Mouse (Mus musculus) gastrocnemius, postnatal 10 days (tissue): ENCODE data around the gene Ube2cbp. TPM values are rescaled to one million over a fixed set of nuclear protein-coding genes. Genes with fewer than 3 reads are reported as not detected.

Experiments
- DNase-seq: peaks from one replicate; pipeline ENCODE4 v3.0.0; 2021; ENCODE audit warnings: mixed read lengths
- total RNA-seq, 2 experiments: library from RNA; stranded (reverse); gene quantifications; 2 replicates each; pipeline ENCODE4 v1.2.3; 2021

The Ube2cbp gene
- total RNA-seq, 2 experiments from 2014 or later = 3.4 to 4.3 TPM

DNA sequence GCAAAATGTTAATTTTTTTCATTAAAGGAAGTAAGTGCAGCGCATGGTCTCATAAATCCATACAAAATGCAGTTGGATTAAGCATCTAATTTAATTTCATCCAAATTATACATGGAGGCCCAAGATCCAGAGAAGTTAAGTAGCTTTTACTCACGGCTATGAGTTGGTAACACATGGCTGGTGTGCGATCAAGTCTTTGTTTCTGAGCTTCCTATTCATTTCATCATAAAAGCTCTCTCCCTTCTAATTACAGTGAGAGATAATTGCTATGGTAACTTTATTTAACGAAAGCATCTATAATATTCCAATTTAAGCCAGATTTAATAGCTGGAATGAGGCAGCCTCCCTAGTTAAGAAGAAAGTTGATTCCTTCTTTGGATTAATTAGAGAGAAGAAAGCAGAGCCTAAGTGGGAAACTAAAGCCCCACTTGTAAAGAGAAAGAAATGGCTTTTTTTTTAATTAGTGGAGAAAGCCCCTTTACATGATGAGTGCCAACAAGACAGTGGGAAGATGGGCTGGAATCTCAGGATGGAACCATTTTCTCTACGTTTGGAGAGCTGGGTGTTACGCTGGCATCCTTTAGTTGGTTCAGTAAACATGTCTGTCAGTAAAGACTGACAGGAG is 145.1 kb downstream of the Ube2cbp start:
- DNase-seq = no peak

DNA sequence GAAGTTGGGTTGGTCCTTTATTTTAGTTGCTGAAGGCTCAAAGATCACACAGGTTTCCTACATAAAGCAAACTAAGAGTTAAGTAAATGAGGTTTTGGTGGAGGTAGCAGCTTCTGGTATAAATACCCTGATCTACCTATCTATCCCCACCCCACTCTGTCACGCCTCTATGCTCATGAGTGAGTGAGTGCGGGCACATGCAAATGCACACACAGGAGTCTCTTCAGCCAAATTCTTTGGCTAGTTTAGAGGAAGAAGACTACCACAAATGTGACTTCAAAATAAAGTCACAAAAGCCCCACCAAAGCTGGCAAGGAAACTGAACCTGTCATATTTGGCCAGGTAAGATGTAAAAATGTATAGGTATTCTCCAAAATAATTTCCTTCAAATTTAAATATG is 149.1 kb downstream of the Ube2cbp start:
- no peak for DNase-seq

DNA sequence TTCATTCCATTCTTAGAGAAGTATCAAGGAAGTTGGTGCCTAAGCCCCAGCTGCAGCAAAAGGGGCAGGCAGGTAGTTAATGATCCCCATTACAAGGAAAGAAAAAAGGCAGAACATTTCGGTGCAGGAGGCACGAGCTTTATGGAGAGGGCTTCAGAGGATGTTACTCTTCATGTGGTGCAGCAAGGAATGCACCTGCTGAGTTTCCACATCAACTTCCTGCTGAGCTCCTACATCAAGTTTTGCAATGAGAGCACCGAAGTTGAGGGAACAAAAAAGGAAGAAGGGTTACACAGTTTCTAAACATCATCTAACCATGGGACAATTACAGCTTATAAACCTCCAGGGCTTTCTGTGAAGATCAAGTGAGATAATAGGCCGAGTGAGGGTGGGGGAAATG is 156.1 kb downstream of the Ube2cbp start:
- no peak for DNase-seq

DNA sequence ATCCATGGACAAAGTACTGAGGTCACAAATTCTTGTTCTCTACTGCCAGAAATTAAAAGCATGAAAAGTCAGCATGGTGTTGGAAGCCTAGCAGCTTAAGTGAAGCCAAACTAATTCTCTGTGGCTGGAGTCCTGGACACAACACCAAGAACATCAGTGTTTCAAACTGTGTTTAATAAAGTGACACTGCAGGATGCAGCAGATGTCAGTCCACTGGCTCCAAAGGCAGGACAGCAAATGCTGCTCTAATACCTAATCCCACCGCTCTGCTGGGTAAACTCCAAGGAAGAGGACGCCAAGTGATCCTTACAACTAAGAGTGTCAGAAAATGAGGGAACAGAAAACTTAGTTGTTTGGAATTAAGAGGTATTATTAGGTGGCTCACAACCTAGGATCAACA is 158.2 kb downstream of the Ube2cbp start:
- DNase-seq = no peak

DNA sequence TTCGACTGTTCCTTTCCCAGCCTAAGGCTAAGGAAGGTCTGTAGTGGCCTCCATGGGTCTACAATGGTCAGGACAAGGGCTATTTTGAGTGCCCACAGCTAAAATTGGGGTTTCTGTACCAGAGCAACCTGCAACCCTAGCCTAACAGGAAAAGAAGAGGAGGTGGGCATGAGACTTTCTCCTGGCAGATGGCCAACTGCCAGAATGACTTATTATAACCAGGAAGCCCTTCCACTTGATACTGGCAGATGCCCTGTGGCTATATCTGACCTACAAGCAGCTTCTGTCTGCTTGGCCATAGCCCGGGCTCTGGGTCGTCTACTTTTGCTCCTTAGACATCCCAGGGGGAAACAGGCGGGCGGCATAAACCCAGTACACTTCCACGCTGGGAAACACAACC is 163.3 kb downstream of the Ube2cbp start:
- DNase-seq = no peak

DNA sequence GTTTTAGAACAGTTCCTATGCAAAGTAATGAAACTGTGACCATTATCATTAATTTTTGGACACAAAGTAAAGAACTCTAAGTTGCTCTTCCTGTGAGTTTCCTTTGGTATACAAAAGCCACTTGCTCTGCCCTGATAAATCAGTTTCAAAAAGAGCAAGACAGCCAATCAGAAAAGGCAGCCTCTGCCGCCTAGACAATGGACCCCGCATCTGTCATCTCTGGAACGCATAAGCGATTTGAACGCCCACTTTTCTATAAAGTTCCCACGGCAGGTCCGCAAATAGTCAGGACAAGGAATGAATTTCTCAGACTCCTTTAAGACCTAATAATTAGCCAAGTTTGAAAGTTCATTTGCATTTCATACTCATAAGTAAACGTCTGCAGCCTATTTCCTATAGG is 166.2 kb downstream of the Ube2cbp start:
- no peak for DNase-seq

DNA sequence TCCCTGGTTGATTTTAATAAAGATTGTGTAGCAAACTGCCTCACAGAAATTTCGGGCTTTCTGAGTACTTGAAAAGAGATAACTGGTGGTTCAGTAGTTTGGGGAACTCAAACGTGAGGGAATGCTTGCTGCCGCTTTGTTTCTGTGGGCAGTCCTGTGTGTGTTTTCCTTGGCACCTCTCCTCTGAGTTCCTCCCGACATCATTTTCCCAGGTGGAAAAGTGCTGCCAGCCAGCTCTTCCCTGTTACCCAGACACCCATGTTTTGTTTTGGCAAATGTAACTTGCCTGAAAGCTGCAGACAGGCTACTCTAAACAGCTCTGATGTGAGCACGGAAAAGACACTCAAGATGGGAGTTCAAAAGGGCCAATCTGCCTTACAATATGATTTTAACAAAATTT is 166.6 kb downstream of the Ube2cbp start:
- DNase-seq = no peak

DNA sequence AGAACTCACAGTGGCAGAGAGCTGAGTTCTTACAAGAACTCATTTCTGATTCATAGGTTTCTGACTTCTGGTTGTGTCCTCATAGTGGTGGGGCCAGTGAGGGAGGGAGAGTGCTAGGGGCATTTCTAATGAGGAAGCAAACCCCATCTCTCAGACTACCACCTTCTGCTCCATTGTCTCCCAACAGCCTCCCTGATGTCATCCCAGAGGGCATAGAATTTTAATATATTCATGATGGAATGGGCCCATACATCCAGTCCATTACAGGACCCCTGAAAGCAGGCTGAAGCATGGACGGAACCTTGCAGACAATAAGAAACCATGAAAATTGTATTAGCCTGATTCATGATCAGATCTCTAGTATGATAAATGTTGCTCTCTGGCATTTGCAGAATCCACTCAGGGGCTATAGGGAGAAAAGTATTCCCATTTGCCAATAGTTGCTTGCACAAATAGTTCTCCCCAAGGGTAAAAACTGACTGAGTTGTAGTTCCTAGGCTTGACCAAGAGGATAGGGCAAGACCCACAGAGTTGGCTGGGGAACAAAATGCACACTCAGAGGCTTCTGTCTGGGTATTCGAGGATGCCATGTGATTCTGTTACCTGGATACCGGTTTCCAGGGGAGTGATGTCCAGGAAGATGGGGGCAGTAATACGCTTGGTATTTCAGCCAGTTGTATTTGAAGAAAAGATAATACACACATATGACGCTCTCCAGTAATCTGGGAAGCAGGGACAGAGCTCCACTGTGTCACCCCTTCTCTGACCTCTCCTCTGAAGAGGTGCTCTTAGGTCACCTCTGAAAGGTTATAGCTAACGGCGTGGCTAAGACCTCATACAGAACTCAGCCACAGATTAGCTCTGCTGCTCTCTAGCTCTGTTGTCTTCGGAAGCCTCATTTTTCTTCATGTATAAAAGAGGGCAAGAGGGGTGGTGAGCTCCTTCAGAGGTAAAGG is 167.8 kb downstream of the Ube2cbp start:
- no peak for DNase-seq

DNA sequence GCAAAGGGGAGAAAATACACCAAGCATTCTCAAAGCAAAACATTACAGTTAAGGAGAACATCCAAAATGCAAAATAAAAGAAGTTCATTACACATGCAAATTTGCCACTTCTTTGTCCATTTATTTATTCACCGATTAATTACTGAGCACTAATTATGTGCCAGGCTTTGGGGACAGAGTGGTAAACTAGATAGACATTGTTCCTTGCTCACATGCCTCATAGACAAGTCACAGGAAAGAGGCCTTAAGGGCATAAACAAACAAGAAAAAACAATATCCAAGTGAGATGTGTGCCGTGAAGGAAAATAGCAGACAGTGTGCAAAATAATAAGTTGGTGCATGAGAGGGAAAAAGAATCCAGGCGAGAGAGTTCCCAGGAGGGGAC is 177.2 kb downstream of the Ube2cbp start:
- no peak for DNase-seq

DNA sequence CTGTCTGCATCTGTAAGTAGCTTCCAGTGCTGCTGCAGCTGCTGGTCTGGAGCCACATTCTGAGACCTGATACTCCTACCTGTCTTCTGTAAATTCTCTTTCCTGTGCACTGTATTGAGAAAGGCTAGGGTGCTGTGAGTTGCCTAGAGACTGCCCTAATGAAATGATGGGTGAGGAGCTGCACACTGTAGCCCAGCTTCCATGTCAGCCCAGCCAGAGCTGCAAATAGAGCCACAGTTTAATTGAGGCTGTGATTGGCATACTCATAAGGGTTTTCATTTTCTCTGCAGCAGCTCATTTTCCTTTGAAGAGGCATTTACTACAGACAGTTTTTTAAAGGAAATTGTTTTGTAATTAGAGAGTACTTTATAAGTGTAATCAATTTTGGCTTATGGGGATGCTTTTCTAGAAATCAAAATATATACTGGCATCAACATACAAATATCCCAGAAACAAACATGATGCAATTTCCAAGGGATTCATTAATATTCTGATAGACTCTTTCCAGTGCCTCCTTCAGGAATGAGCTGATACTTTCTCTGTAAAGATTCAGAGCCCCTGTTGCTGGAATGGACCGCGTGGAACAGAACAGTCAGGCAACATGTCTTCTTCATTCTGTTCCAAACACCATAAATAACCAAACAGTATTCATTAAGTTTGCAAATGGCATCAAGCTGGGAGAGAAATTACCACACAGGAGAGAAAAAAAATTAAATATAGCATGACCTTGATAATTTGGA is 177.8 kb downstream of the Ube2cbp start:
- no peak for DNase-seq

DNA sequence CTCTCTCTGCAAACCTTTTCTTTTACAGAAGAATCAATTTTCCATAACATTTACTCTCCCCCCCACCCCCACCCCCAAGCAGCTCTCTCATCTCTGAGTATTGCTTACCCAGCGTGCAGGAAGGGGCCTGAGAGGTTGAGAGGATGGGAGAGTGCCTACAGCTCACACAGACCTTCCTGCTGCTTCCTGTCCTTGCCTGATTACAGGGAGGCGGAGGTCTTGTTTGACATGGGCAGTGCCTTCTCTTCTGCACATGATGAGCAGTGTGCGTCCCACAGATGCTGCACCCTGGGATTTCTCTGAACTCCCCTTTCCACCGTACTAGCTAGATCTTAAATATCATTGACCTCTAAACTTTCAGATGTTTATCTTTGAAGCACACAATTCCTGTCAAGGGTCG is 182.2 kb downstream of the Ube2cbp start:
- DNase-seq = no peak

DNA sequence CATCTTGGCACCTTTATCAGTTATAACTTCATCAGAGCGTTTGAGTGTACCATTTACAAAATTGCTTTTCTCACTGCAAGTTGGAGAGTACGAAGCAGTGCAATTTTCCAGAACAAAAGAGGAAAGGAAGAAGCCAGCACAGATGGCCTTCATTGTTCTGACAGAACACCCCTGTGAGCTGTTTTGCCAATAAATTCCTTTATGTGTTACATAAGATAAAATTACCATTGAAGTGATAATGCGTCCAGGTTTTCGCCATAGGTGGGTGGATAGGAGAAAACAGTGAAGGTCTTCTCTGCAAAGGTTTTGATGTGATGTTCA is 183.6 kb downstream of the Ube2cbp start:
- no peak for DNase-seq

DNA sequence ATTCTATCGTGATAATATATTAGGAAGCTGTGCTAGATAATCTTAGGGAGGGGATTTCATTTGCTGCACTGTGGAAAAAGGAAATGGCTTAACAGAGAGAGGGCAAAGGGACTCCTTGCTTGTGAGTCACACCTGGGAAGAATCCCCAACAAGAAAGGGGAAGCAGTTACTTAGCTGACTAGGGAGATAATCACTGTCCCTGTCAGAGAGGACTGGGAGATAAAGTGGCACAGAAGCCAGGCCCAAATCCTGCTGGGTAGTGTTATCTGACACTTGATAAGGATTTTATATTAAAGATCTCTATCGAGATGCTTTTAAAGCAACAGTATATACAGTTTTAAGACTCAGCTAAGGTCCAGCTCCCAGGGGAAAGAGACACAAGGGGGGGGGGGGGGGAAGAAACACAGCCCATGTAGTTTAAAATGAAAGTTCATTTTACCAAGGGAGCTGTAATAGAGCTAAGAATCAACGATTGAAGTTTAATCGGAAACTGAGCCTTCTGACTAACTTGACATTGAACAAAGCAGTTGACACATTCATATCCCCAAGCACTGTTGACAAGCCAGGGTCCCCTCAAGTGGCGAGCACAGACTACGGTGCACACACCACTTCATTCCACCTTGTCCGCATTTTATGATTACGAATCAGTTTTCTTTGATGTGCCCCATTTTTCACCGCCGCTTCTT is 184.1 kb downstream of the Ube2cbp start:
- no peak for DNase-seq

DNA sequence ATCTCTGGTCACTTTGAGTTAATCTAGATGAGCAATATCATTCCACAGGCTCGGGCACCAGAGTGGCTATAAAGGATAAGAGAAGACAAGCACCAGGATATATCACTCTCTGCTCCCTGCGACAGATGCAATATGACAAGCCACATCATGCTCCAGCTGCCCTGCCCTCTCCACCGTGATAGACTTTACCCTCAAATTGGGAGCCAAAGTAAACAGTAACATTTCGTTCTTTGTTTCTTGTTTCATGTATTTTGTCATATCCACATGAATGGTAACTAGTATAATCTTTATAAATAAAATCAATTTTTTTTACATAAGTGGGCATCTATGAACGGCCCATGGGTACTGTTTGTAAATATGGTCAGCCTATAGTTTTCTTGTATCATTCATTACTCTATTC is 195.2 kb downstream of the Ube2cbp start:
- DNase-seq = no peak

DNA sequence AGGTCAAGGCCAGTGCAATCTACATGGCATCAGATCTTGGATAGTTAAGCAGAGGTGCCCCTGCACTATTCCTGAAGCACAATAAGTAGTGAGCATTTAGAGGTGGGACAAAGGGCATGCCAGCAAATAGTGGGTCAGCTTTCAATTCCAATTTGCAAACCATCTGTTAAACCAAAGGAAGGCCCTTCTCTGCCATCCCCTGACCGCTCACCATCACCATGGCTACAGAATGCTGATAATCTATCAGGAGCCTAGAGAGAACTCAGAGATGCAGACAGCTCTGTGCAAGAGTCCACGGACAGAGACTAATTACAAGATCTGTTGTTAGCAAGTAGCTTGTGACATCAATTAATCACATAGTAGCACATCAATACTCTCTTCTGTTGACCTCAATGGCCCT is 198.1 kb downstream of the Ube2cbp start:
- no peak for DNase-seq

Other genes with a start within 250 kb of the Ube2cbp start
- 10 to 100 TPM; 12.5 to 19.5 TPM for gene Dop1a, start 2.2 kb upstream of the Ube2cbp start, total RNA-seq
- gene Pgm3, start 106.9 kb upstream of the Ube2cbp start, total RNA-seq = 1 to 10 TPM; 8.5 to 9.1 TPM
- gene Rwdd2a, start 107.0 kb upstream of the Ube2cbp start, total RNA-seq = under 1 TPM; 0.63 to 0.92 TPM
- 10 to 100 TPM; 40.0 to 41.5 TPM for gene Me1, start 231.0 kb upstream of the Ube2cbp start, total RNA-seq